Mouse (Mus musculus) spleen, postnatal 4 days (tissue): Measurements from ENCODE around the gene Gm21852.
"Not testable (repeated sequence)": the region's sequence is repeated elsewhere in the genome, so short reads cannot be mapped to it uniquely, and the experiment has no call there.

ENCODE experiments used
- DNase-seq, 2 experiments: peaks; one replicate each; pipeline ENCODE4 v3.0.0; 2022; ENCODE audit warnings: low spot score in 2 of 2

Gm21852 gene

GRCm38 (mm10) chrY:40651896-40652295 lies at the start of gene Gm21852:
Gene Gm21852, minus strand, starts transcription at chrY:40651996.
- not testable (repeated sequence) for DNase-seq
